Mouse (Mus musculus) heart, embryonic 14.5 days (tissue): ENCODE results near the gene Cd19. TPM values are rescaled to one million over a fixed set of nuclear protein-coding genes. Genes with fewer than 3 reads are reported as not detected.
A peak's percentile ranks its signal among the peaks of the same experiment; 100 is the strongest.

Experiments used
- ATAC-seq: fragments of 200-750 bp; cut with Nextera tagmentation; 2 replicates; pipeline ENCODE4 v1.8.0; 2017; ENCODE audit warnings: low read depth, moderate TSS enrichment; ENCODE audit not compliant: insufficient number of reproducible peaks, insufficient read depth, low FRiP score
- H3K27ac ChIP-seq, 2 experiments: fragments of 200-500 bp in 1 of 2; fragments of 300-500 bp in 1 of 2; sonication (generic) in 1 of 2; replicated peaks in 1 of 2; 2 replicates each; pipeline ENCODE4 v1.5.1; 2012 to 2014; ENCODE audit warnings: low read depth in 2 of 2, low read length in 2 of 2, control low read depth in 1 of 2, mild to moderate bottlenecking in 1 of 2, mixed read lengths in 1 of 2; ENCODE audit not compliant: control insufficient read depth in 1 of 2, insufficient read depth in 1 of 2
- H3K27me3 ChIP-seq: fragments of 300-500 bp; sonication (generic); 2 replicates; pipeline ENCODE4 v1.6.1; 2014; ENCODE audit warnings: mild to moderate bottlenecking, low read length, control low read depth; ENCODE audit not compliant: control insufficient read depth, insufficient read depth
- H3K36me3 ChIP-seq: fragments of 300-500 bp; sonication (generic); 2 replicates; pipeline ENCODE4 v1.6.1; 2014; ENCODE audit warnings: mild to moderate bottlenecking, control low read depth, low read length, mixed read lengths; ENCODE audit not compliant: control insufficient read depth, insufficient read depth
- H3K4me1 ChIP-seq, 2 experiments: fragments of 200-500 bp in 1 of 2; fragments of 300-500 bp in 1 of 2; sonication (generic) in 1 of 2; 2 replicates each; pipeline ENCODE4 v1.6.1; 2012 to 2014; ENCODE audit warnings: low read length in 2 of 2, control low read depth in 1 of 2, mixed read lengths in 1 of 2; ENCODE audit not compliant: control insufficient read depth in 2 of 2, insufficient read depth in 2 of 2
- H3K4me2 ChIP-seq: fragments of 300-500 bp; sonication (generic); 2 replicates; pipeline ENCODE4 v1.6.1; 2014; ENCODE audit warnings: mild to moderate bottlenecking, low read length
- H3K4me3 ChIP-seq, 2 experiments: fragments of 200-500 bp in 1 of 2; fragments of 300-500 bp in 1 of 2; sonication (generic) in 1 of 2; 2 replicates each; pipeline ENCODE4 v1.5.1; 2012 to 2014; ENCODE audit warnings: low read length in 2 of 2, mild to moderate bottlenecking in 2 of 2, control low read depth in 1 of 2, low read depth in 1 of 2, moderate library complexity in 1 of 2; ENCODE audit not compliant: control insufficient read depth in 1 of 2, insufficient read depth in 1 of 2
- H3K9ac ChIP-seq: fragments of 300-500 bp; sonication (generic); 2 replicates; pipeline ENCODE4 v1.6.1; 2014; ENCODE audit warnings: mild to moderate bottlenecking, low read length
- H3K9me3 ChIP-seq: fragments of 300-500 bp; sonication (generic); 2 replicates; pipeline ENCODE4 v1.6.1; 2016; ENCODE audit warnings: low read length, control low read depth; ENCODE audit not compliant: control insufficient read depth
- WGBS: fragments of 180-500 bp; shearing (Covaris S2); extraction: QIAGEN DNeasy Blood & Tissue Kit; methylation state at CpG from one replicate; pipeline ENCODE4 v1.1.7; 2014; 5-methylcytosine and 5-hydroxymethylcytosine counted together
- microRNA-seq: library from miRNA; unstranded; fragments of <30 nt; microRNA quantifications from one replicate; pipeline ENCODE4, GENCODE M21; 2016
- polyA plus RNA-seq: library from polyadenylated mRNA; unstranded; fragments of >200 nt; fragmentation: Nextera tagmentation; extraction: Ambion mirVana; gene quantifications from 2 replicates; pipeline ENCODE4 v1.2.1, GENCODE M21; 2014

Cd19 gene
- polyA plus RNA-seq, 1 experiment from 2014 or later, result not detected

GRCm38 (mm10) chr7:126367636-126368035, 47.1 kb downstream of the Cd19 start:
- whole genome bisulfite sequencing, result 76% methylated on average over 10 of the region's 10 CpGs
- Histone ChIP-seq H3K4me1 (no peaks in the 10 kb centered on the region; a peak in 1 of 4 replicates), H3K4me3 (no peak overlapping the region), H3K4me2 (no peak overlapping the region), H3K9ac (no peak overlapping the region), H3K36me3 (peaks cover 36% of the 10 kb centered on the region), H3K9me3 (no peaks in the 10 kb centered on the region), H3K27ac (no peak overlapping the region), H3K27me3 (no peaks in the 10 kb centered on the region)
- no peak for ATAC-seq

GRCm38 (mm10) chr7:126363038-126363437, 51.7 kb downstream of the Cd19 start:
- ATAC-seq, result no peak
- WGBS, result 76% methylated on average over 6 of the region's 6 CpGs
- H3K36me3 ChIP-seq, result 0 out of 2 replicates have a peak, but pooled peaks cover 3% of the 10 kb centered on the region

GRCm38 (mm10) chr7:126359049-126359448, 55.6 kb downstream of the Cd19 start:
- Histone ChIP-seq H3K9me3 (no peaks in the 10 kb centered on the region), H3K4me2 (peak overlapping the region; percentile 31), H3K36me3 (no peaks in the 10 kb centered on the region), H3K4me3 (no peak overlapping the region), H3K27me3 (no peaks in the 10 kb centered on the region), H3K27ac (no peak overlapping the region), H3K9ac (no peak overlapping the region), H3K4me1 (peaks cover 0 to 9% of the 10 kb centered on the region in 2 experiments; a peak in 2 of 4 replicates)
- 50% methylated on average over 13 of the region's 13 CpGs for WGBS
- ATAC-seq, result no peak

More at GRCm38 (mm10) chr7:126363038-126363437, 51.7 kb downstream of the Cd19 start:
- no peaks in the 10 kb centered on the region for H3K27me3 ChIP-seq
- no peak overlapping the region for H3K27ac ChIP-seq
- no peak overlapping the region for H3K4me2 ChIP-seq
- no peaks in the 10 kb centered on the region for H3K4me1 ChIP-seq
- no peak overlapping the region for H3K4me3 ChIP-seq
- H3K9me3 ChIP-seq, result no peaks in the 10 kb centered on the region
- H3K9ac ChIP-seq, result no peak overlapping the region

Small RNAs within 50 kb of the gene (microRNA-seq; reads per million reads assigned to microRNA genes)
- not detected for gene Mir7058

Other genes starting within 250 kb of the Cd19 start
- gene Xpo6, start 214.4 kb downstream of the Cd19 start, polyA plus RNA-seq, result 33.8 and 39.0 TPM in 2 replicates
- 15.2 and 16.8 TPM in 2 replicates for gene Sbk1, start 142.3 kb downstream of the Cd19 start, polyA plus RNA-seq
- gene Lat, start 45.3 kb downstream of the Cd19 start, polyA plus RNA-seq, result 3.3 and 3.4 TPM in 2 replicates
- 35.1 and 35.8 TPM in 2 replicates for gene Spns1, start 37.4 kb downstream of the Cd19 start, polyA plus RNA-seq
- gene Nfatc2ip, start 18.2 kb downstream of the Cd19 start, polyA plus RNA-seq, result 1.3 and 2.0 TPM in 2 replicates
- gene Rabep2, start 13.9 kb upstream of the Cd19 start, polyA plus RNA-seq, result 19.6 and 19.8 TPM in 2 replicates
- gene Atp2a1, start 48.2 kb upstream of the Cd19 start, polyA plus RNA-seq, result 0.26 and 1.3 TPM in 2 replicates
- gene Sh2b1, start 60.5 kb upstream of the Cd19 start, polyA plus RNA-seq, result 35.6 and 39.0 TPM in 2 replicates
- 188 and 199 TPM in 2 replicates for gene Tufm, start 72.5 kb upstream of the Cd19 start, polyA plus RNA-seq
- gene Atxn2l, start 88.5 kb upstream of the Cd19 start, polyA plus RNA-seq, result 31.2 and 38.8 TPM in 2 replicates
- gene Eif3c, start 151.5 kb upstream of the Cd19 start, polyA plus RNA-seq, result 112 and 116 TPM in 2 replicates
- 0.53 and 0.81 TPM in 2 replicates for gene Apobr, start 170.1 kb upstream of the Cd19 start, polyA plus RNA-seq
- gene Cln3, start 170.9 kb upstream of the Cd19 start, polyA plus RNA-seq, result 14.2 and 21.8 TPM in 2 replicates
- gene Il27, start 180.1 kb upstream of the Cd19 start, polyA plus RNA-seq, result not detected in 2 replicates
- gene Nupr1, start 216.0 kb upstream of the Cd19 start, polyA plus RNA-seq, result 7.4 and 10.9 TPM in 2 replicates
- gene Sgf29, start 234.4 kb upstream of the Cd19 start, polyA plus RNA-seq, result 22.4 and 30.2 TPM in 2 replicates